Mouse (Mus musculus): ENCODE data around the gene E130309D02Rik.

The E130309D02Rik gene

GRCm38 (mm10) chr5:143268985-143269362 lies 46.2 kb downstream of the E130309D02Rik start:
- no peak for DNase-seq (ENCODE audit: low spot score in 2 of 2)

GRCm38 (mm10) chr5:143266794-143267193 lies 48.4 kb downstream of the E130309D02Rik start:
- DNase-seq (ENCODE audit: low spot score in 2 of 2): no peak

- DNase-seq (ENCODE audit: low spot score in 2 of 2): no peak
Measured at GRCm38 (mm10) chr5:143265409-143265808, 49.8 kb downstream of the E130309D02Rik start.

GRCm38 (mm10) chr5:143264689-143265088 lies 50.5 kb downstream of the E130309D02Rik start:
- no peak for DNase-seq (ENCODE audit: low spot score in 2 of 2)

- DNase-seq (ENCODE audit: low spot score in 2 of 2): no peak
Measured at GRCm38 (mm10) chr5:143261636-143262035, 53.5 kb downstream of the E130309D02Rik start.

GRCm38 (mm10) chr5:143255802-143256201 lies 59.4 kb downstream of the E130309D02Rik start:
- no peak for DNase-seq (ENCODE audit: low spot score in 2 of 2)

- no peak for DNase-seq (ENCODE audit: low spot score in 2 of 2)
Measured at GRCm38 (mm10) chr5:143255131-143255519, 60.0 kb downstream of the E130309D02Rik start.

GRCm38 (mm10) chr5:143254487-143255130 lies 60.6 kb downstream of the E130309D02Rik start:
- DNase-seq (ENCODE audit: low spot score in 2 of 2): no peak

- DNase-seq (ENCODE audit: low spot score in 2 of 2): no peak
Measured at GRCm38 (mm10) chr5:143253881-143254486, 61.2 kb downstream of the E130309D02Rik start.

- DNase-seq (ENCODE audit: low spot score in 2 of 2): no peak
Measured at GRCm38 (mm10) chr5:143253186-143253880, 61.8 kb downstream of the E130309D02Rik start.

GRCm38 (mm10) chr5:143252791-143253185 lies 62.4 kb downstream of the E130309D02Rik start:
- no peak for DNase-seq (ENCODE audit: low spot score in 2 of 2)

GRCm38 (mm10) chr5:143252039-143252438 lies 63.1 kb downstream of the E130309D02Rik start:
- DNase-seq (ENCODE audit: low spot score in 2 of 2): no peak
